Mouse (Mus musculus): ENCODE data around the gene Supt5. TPM values are rescaled to one million over a fixed set of nuclear protein-coding genes. Genes with fewer than 3 reads are reported as not detected.

Supt5 gene
- polyA plus RNA-seq, 1 experiment from 2014 or later, result 88.4 TPM

DNA sequence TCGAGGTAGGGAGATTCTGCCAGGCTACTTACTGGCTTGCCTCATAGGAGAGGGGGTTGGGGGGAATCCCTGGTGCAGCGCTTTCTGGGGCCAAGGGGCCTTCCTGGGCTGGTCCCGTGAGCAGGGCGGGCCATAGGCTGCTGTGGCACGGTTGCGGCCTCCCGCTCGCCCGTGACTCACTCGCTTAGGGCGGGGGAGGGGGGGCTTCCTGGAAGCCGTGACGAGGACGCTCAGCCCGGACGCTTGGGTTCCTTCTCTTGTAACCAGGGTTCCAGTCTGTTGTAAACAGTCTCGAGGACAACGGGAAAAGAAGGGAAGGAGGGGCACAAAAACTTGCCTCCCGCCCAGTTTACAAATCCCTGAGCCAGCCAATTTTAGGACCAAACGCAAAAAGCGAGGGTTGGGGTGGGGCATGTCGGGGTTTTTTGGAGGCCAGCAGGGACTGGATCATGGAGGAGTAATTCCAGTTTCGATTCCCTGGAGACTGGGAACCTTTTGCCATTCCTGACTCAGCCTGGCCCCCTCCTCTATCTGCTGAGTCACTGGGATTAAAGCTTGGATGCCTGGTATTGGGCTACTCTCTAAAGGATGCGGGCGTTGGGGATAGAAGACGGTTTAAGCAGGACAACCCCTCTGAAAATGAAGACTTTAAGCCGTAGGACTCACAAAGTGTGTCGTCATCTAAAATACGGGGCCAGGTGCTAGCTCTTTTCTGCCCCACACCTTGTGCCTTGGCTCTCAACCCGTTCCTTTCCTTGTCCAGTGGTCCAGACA lies 42.7 kb upstream of the Supt5 start:
- Histone ChIP-seq H3K27ac (peak overlapping the region; percentile 98), H3K4me2 (peak overlapping the region; percentile 63), H3K4me1 (peaks cover 62% of the 10 kb centered on the region), H3K4me3 (peak overlapping the region; percentile 36), H3K9ac (peak overlapping the region; percentile 40), H3K36me3 (peaks cover 7% of the 10 kb centered on the region), H3K27me3 (no peaks in the 10 kb centered on the region), H3K9me3 (no peaks in the 10 kb centered on the region)
- peak; percentile 49 for ATAC-seq (ENCODE audit: borderline replicate concordance, extremely low read depth, low FRiP score, low TSS enrichment)
- 5% methylated on average over 30 of the region's 30 CpGs for WGBS

DNA sequence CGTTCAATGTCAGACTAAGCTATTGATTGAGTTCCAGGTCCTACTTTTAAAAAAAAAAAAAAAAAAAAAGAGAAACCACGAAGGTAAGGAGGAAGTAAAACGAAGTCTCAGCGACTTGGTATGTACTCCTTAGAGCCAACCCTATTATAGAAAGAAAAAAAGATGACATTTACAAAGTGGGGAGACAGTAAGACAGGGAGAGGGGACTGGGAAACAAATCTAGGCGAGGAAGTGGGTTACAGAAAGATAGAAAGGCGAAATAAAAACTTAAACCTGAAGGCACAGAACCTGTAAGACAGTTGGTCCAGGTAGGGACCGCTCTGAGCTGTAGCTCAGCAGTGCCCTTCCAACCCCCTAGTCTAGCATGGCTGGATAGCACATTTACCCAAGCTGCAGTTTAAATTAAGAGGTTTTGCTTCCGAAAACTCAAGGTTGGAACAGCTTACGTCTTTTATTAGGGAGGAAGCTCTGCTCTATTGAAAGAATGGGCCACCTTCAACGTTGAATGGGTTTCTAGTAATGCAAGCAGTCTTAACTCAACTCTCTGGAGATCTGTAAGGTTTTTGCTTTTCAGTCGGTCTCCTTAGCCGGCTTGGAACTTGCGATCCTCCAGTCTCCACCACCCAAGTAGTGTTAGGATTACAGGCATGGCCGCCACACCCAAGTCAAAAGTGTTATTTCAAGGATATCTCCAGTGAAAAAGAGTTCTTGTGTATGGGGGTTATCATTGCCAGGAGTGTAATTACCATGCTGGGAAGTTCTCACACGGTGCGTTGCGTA lies 41.9 kb upstream of the Supt5 start, which contains the start of gene Zfp36:
Gene Zfp36 (minus strand): TSS at position 17 of the 780 bp plus-strand sequence.
- H3K27me3 ChIP-seq, result no peaks in the 10 kb centered on the region
- peak within 1 kb of the TSS; percentile 68 for H3K4me3 ChIP-seq
- peaks cover 66% of the 10 kb centered on the region for H3K4me1 ChIP-seq
- peak within 1 kb of the TSS; percentile 98 for H3K27ac ChIP-seq
- 45% methylated on average over 17 of the region's 17 CpGs for WGBS
- H3K9me3 ChIP-seq, result no peaks in the 10 kb centered on the region
- peaks cover 2% of the 10 kb centered on the region for H3K36me3 ChIP-seq
- peak within 1 kb of the TSS; percentile 82 for H3K9ac ChIP-seq
- H3K4me2 ChIP-seq, result peak within 1 kb of the TSS; percentile 83
- no peak for ATAC-seq (ENCODE audit: borderline replicate concordance, extremely low read depth, low FRiP score, low TSS enrichment)

DNA sequence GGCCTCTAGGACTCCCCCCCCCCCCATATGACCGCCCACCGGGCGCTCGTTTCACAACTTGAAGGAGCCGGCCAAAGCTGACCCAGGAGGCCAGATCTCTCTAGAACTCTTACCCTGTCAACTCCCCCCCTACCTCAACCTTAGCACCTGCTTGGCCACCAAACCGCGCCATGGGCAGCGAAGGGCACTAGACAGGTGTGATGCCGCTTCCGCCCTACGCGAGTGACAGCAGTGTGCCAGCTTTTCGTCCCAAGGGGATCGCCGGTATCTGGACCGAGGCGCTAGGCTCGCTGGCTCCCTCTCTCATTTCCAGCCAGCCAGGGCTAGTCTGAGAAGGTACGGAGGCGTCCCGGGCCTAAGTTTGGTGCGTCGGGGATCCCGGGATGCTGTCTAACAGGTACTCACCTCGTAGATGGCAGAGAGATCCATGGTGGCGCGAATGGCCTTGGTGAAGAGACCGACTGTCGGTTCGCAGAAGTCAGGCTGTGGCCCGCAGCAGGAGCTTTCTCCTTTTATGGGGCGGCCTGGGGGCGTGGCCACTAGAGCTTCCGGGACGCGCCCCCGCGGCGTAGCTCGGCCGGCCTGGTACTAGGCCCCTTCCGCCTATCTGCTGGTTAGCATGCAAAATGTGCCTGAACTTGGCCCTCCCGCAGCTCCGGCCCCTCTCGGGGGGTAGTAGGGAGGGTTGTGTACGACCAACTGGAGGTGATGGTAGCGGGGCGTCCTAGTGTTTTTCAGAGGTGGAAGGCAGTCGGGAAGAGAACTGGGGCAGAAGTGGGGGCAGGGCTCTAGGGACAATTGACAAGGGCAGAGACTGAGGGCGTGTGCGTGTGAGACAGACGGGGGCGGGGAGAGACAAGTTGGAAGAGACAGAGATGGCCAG lies 40.5 kb upstream of the Supt5 start:
- Histone ChIP-seq H3K9me3 (no peaks in the 10 kb centered on the region), H3K27ac (peak overlapping the region; percentile 98), H3K4me1 (peaks cover 73% of the 10 kb centered on the region), H3K9ac (peak overlapping the region; percentile 82), H3K27me3 (no peaks in the 10 kb centered on the region), H3K4me2 (peak overlapping the region; percentile 83), H3K4me3 (peak overlapping the region; percentile 68), H3K36me3 (no peaks in the 10 kb centered on the region)
- ATAC-seq (ENCODE audit: borderline replicate concordance, extremely low read depth, low FRiP score, low TSS enrichment), result peak; percentile 16
- WGBS, result 1% methylated on average over 53 of the region's 53 CpGs

DNA sequence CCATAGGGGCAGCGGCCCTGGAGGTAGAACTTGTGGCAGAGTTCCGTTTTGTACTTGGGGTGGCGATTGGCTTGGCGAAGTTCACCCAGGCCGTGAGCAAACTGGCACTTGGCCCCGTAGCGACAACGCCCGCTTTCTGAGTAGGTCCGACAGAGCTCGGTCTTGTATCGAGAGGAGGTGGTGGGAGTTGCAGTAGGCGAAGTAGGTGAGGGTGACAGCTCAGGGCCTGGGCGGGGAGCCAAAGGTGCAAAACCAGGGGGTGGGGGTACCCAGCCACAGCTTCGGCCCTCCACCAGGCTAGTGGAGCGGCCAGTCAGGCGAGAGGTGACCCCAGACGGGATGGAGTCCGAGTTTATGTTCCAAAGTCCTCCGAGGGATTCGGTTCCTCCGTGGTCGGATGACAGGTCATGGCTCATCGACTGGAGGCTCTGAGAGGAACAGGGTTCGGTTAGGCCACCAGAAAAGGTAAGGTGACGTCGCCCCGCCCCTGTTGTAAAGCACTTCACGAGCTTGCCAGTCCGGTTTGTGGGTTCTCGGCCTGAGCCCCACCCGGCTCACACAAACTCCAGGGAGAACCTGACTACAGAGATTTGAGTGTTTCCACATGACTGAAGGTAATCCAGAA lies 39.6 kb upstream of the Supt5 start:
- ATAC-seq (ENCODE audit: borderline replicate concordance, extremely low read depth, low FRiP score, low TSS enrichment), result no peak
- Histone ChIP-seq H3K4me2 (peak overlapping the region; percentile 83), H3K27ac (peak overlapping the region; percentile 98), H3K4me1 (peaks cover 74% of the 10 kb centered on the region), H3K27me3 (no peaks in the 10 kb centered on the region), H3K36me3 (no peaks in the 10 kb centered on the region), H3K9ac (peak overlapping the region; percentile 82), H3K4me3 (peak overlapping the region; percentile 68), H3K9me3 (no peaks in the 10 kb centered on the region)
- WGBS, result 18% methylated on average over 32 of the region's 32 CpGs

DNA sequence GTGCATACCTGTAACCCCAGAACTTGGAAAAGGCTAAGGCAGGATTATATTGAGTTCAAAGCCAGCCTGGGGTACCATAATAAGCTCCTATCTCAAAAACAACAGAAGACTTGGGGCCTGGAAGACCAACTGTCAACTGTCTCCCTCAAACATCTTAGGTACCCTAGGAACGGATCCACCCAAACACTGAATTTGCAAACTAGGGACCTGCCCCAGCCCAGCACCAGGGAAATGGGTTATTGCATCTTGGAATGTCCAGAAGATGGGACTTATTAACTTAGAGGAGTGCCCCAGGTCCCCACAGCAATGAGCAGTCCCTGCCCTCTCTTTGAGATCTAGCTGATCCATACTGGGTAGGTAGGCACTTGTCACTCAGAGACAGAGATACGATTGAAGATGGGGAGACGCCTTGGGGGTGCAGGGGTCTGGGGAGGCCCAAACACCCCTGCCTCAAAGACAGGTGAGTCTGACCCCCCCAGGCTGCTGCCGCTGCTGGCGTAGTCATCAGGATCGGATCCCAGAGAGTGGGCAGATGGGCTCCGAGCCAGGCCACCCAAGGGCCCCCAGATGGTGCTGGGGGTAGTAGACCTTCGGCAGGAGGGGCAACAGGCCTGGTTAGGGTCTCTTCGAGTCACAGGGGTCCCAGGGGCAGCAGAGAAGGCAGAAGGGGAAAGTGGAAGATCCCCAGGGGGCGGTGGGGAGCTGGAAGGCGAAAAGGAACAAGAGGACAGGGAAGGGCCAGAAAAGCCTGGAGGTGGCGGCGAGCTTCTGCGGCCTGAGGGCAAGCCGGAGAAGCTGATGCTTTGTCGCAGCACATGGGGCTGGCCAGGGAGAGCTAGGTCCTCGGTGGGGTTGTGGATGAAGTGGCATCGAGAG lies 38.9 kb upstream of the Supt5 start:
- Histone ChIP-seq H3K4me1 (peaks cover 67% of the 10 kb centered on the region), H3K4me3 (peak overlapping the region; percentile 68), H3K27ac (peak overlapping the region; percentile 98), H3K9ac (peak overlapping the region; percentile 82), H3K9me3 (no peaks in the 10 kb centered on the region), H3K36me3 (no peaks in the 10 kb centered on the region), H3K4me2 (peak overlapping the region; percentile 83), H3K27me3 (no peaks in the 10 kb centered on the region)
- WGBS, result 61% methylated on average over 18 of the region's 18 CpGs
- no peak for ATAC-seq (ENCODE audit: borderline replicate concordance, extremely low read depth, low FRiP score, low TSS enrichment)

DNA sequence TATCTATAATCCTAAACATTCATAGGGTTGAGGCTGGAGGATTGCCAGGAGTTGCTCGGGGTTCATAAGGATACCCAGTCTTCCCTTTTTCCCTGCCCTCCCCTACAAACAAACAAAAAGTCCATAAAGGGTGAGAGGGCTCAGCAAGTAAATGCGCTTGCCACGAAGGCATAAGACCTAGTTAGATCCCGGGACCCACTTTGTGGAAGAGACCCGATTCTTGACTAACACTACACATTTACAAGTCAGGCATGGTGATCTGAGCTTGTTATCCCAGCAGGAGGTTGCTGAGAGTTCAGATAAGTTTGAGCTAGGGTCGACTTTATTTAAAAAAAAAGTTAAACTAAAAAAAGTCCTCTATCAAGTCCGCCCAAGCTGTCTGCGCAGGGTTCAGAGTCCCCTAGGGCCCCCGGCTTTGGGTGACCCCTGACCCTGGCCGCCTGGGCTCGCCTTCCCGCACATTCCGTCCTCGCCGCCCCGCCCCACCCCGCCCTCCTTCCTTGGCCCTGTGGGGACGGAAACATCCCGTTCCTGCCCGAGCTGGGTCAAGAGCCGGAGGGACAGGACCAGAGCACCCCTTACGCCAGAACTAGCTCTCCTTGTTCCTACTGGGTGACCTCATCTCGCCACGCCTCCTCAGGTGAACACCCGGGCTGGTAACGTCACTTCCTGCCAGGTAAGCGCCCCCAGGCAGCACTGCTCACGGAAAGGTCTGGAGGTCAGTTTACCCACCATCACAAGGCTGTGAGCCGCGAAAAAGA lies 37.6 kb upstream of the Supt5 start:
- Histone ChIP-seq H3K4me1 (peaks cover 56% of the 10 kb centered on the region), H3K36me3 (no peaks in the 10 kb centered on the region), H3K4me3 (peak overlapping the region; percentile 68), H3K4me2 (peak overlapping the region; percentile 83), H3K27me3 (no peaks in the 10 kb centered on the region), H3K27ac (peak overlapping the region; percentile 98), H3K9ac (peak overlapping the region; percentile 41), H3K9me3 (no peaks in the 10 kb centered on the region)
- ATAC-seq (ENCODE audit: borderline replicate concordance, extremely low read depth, low FRiP score, low TSS enrichment), result no peak
- WGBS, result 1% methylated on average over 30 of the region's 30 CpGs

DNA sequence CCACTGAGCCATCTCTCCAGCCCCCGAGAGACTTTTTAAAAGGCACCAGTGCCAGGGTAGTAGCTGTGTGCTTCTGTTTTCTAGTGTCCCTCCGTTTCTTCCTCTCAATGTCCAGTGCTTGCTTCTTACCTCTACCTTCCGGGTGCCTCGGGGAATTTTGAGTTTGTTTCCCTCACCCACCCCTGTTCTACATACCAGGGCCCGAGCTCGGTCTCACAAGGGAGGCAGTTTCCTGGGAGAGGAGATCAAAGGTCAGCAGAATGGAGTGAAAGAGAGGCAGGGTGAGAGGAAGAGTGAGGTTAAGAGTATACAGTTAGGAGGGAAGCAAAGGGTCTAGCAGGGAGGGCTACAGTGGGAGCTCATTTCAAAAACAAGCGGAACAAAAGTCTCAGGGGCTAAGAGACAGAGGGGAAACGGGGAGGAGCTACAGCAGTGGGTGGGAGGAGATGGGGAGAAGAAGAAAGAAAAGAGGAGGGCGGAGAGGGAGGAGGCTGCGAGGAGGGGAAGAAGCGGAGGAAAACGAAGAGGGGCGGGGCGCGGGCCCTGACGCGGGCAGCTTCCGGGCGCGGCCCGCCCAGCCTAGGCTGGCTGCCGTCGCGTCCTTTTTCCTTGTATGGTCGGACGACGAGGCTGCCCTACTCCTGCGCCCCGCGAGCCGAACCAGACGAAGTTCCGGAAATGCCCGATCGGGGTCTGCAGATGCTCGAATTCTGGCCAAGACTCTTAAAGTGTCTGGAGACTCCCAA lies 36.8 kb upstream of the Supt5 start:
- H3K4me1 ChIP-seq, result peaks cover 54% of the 10 kb centered on the region
- peak overlapping the region; percentile 68 for H3K4me3 ChIP-seq
- H3K27ac ChIP-seq, result peak overlapping the region; percentile 98
- ATAC-seq (ENCODE audit: borderline replicate concordance, extremely low read depth, low FRiP score, low TSS enrichment), result peak; percentile 66
- 2% methylated on average over 35 of the region's 36 CpGs for WGBS
- H3K9ac ChIP-seq, result peak overlapping the region; percentile 63
- H3K36me3 ChIP-seq, result no peaks in the 10 kb centered on the region; the same call in 1 of the 2 replicates
- no peaks in the 10 kb centered on the region for H3K9me3 ChIP-seq
- peak overlapping the region; percentile 83 for H3K4me2 ChIP-seq
- H3K27me3 ChIP-seq, result no peaks in the 10 kb centered on the region

DNA sequence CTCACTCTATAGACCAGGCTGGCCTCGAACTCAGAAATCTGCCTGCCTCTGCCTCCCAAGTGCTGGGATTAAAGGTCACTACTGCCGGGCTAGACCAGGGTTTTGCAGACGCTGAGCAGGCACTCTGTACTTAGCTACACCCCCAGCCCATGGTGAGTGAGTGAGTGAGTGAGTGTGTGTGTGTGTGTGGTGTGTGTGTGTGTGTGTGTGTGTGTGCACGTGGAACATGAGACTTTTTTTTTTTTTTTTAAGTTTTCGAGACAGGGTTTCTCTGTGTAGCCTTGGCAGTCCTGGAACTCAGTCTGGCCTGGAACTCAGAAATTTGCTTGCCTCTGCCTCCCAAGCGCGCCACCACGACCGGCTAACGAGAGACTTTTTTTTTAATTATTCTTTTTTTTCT lies 36.1 kb upstream of the Supt5 start:
- Histone ChIP-seq H3K27ac (peak overlapping the region; percentile 98), H3K36me3 (peaks cover 7% of the 10 kb centered on the region; the same call in 1 of the 2 replicates), H3K4me3 (0 out of 2 replicates have a peak overlapping the region, but pooled peaks have one; percentile 68), H3K27me3 (no peaks in the 10 kb centered on the region), H3K9me3 (no peaks in the 10 kb centered on the region), H3K4me1 (peaks cover 54% of the 10 kb centered on the region), H3K9ac (no peak overlapping the region), H3K4me2 (peak overlapping the region; percentile 83)
- 72% methylated on average over 10 of the region's 10 CpGs for WGBS
- ATAC-seq (ENCODE audit: borderline replicate concordance, extremely low read depth, low FRiP score, low TSS enrichment), result no peak

DNA sequence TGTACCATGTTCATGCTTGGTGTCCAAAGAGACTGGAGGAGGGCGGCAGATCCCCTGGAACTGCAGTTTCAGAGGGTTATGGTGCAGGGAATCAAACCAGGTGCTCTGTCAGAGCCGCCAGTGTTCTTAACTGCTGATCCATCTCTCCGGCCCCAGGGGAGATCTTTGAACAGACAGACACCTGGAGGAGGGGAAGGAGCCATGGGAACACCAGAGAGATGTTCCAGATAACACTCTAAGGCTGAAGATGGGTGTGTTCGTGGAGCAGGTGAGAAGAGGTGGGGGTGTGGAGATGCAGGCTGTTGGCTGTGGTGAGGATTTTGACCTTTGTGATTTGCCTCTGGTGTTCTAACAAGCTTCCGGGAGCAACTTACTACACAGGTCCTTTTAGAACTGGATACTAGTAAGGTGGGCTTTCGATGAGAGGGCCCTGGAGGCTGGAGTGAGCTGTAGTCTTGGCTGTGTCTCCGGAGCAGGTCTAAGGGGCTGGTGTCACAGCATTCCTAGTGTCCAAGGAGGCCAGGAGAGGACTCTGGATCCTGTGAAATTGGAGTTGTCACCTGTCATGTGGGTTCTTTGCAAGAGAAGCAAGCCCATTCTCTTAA lies 35.4 kb upstream of the Supt5 start:
- H3K27ac ChIP-seq, result peak overlapping the region; percentile 64; the same call in 1 of the 2 replicates
- H3K9ac ChIP-seq, result no peak overlapping the region
- ATAC-seq (ENCODE audit: borderline replicate concordance, extremely low read depth, low FRiP score, low TSS enrichment), result no peak
- peaks cover 12% of the 10 kb centered on the region; the same call in 1 of the 2 replicates for H3K36me3 ChIP-seq
- H3K4me1 ChIP-seq, result peaks cover 49% of the 10 kb centered on the region
- no peaks in the 10 kb centered on the region for H3K9me3 ChIP-seq
- H3K4me2 ChIP-seq, result no peak overlapping the region
- no peak overlapping the region for H3K4me3 ChIP-seq
- 79% methylated on average over 7 of the region's 7 CpGs for WGBS
- no peaks in the 10 kb centered on the region for H3K27me3 ChIP-seq
